Mouse (Mus musculus): ENCODE results near the gene Mtmr11. TPM values are rescaled to one million over a fixed set of nuclear protein-coding genes. Genes with fewer than 3 reads are reported as not detected.
"Not testable (repeated sequence)": the region's sequence is repeated elsewhere in the genome, so short reads cannot be mapped to it uniquely, and the experiment has no call there.

Mtmr11 gene
- polyA plus RNA-seq, 1 experiment from 2014 or later: 16.0 TPM

DNA sequence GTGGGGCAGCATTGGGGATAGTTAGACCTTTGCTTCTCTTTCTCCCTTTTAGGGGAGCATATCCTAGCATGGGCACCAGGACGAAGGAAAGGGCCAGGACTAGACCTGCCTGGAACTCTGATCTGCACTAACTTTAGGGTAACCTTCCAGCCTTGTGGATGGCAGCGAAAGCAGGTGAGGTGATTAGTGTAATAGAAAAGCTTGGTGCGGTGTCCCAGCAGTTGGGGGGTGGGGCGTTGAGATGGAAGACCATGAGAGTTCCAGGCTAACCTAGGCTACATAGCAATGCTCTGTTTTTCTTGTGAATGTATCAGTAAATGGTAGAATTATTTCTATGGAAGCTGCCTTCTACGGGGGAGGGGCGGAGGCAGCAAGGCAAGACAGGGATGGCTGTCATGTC lies 1.2 kb downstream of the Mtmr11 start:
- WGBS: 85% methylated on average over 6 of the region's 6 CpGs

DNA sequence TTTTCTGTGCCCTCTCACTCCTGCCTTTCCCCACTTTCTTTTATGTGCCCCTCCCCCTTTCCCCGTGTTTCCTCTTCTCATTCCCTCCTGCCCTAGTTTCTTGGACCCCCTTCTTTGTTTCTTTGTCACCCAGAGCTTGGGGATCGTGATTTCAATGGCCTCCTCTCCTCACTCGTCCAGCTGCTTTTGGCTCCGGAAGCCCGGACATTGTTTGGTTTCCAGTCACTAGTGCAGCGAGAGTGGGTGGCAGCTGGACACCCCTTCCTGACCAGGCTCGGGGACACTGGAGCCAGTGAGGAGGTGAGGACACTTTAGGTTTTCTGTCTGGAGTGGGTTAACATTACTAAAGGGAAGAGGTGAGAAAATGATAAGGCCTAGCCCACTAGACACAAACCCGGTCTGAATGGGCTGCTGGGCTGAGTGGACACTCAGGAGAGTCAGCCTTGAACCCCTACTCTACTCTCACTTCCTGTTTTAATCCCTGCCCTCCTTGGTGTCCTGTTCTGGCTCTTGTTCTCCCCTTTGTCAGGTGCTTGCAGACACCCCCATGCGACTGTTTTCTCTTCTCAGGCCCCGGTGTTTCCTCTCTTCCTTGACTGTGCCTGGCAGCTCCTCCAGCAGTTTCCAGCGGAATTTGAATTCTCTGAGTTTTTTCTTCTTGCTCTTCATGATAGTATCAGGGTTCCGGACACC lies 6.8 kb downstream of the Mtmr11 start:
- Histone ChIP-seq H3K27ac (ENCODE audit: low read depth, low read length) (no peak overlapping the region), H3K27me3 (ENCODE audit: control insufficient read depth, insufficient read depth, low read length) (no peaks in the 10 kb centered on the region), H3K36me3 (ENCODE audit: control insufficient read depth, insufficient read depth, low read length) (no peaks in the 10 kb centered on the region), H3K4me3 (ENCODE audit: low read depth, low read length) (no peak overlapping the region), H3K4me2 (replicated peaks; ENCODE audit: low read depth, low read length) (no peak overlapping the region), H3K9me3 (ENCODE audit: control insufficient read depth, low read length) (no peaks in the 10 kb centered on the region), H3K4me1 (replicated peaks; ENCODE audit: control insufficient read depth, insufficient read depth, low read length) (0 out of 2 replicates have a peak, but pooled peaks cover 2% of the 10 kb centered on the region), H3K9ac (ENCODE audit: low read depth, low read length) (no peak overlapping the region)
- ATAC-seq (ENCODE audit: low FRiP score) (no peak), DNase-seq (ENCODE audit: low spot score) (no peak)
- 75% methylated on average over 12 of the region's 12 CpGs for WGBS

More for the DNA sequence above, 1.2 kb downstream of the Mtmr11 start:
- H3K9ac ChIP-seq (ENCODE audit: low read depth, low read length): no peak overlapping the region
- ATAC-seq (ENCODE audit: low FRiP score) (no peak), DNase-seq (ENCODE audit: low spot score) (no peak)
- H3K27ac ChIP-seq (ENCODE audit: low read depth, low read length): no peak overlapping the region
- no peaks in the 10 kb centered on the region for H3K9me3 ChIP-seq (ENCODE audit: control insufficient read depth, low read length)
- no peak overlapping the region for H3K4me3 ChIP-seq (ENCODE audit: low read depth, low read length)
- H3K36me3 ChIP-seq (ENCODE audit: control insufficient read depth, insufficient read depth, low read length): no peaks in the 10 kb centered on the region
- no peak overlapping the region for H3K4me2 ChIP-seq (replicated peaks; ENCODE audit: low read depth, low read length)
- peaks cover 8% of the 10 kb centered on the region; the same call in 1 of the 2 replicates for H3K4me1 ChIP-seq (replicated peaks; ENCODE audit: control insufficient read depth, insufficient read depth, low read length)
- H3K27me3 ChIP-seq (ENCODE audit: control insufficient read depth, insufficient read depth, low read length): peaks cover 3% of the 10 kb centered on the region; the same call in 1 of the 2 replicates

DNA sequence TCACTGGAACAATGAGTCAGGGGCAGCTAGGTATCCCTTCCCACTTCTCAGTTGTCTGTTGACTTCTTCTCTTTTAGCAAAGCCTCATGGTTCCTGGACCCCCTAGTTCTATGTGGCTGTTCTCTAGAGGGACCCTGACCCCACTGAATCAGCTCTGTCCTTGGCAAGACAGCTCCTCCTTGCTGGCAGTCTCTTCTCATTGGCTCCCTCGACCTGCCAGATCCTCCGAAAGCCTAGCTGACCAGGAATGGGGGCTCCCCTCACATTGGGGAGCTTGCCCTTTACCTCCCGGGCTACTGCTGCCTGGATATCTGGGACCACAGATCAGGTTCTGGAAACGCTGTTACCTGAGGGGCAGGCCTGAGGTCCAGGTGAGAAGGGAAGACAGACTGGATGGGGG lies 8.5 kb downstream of the Mtmr11 start:
- no peak overlapping the region for H3K9ac ChIP-seq (ENCODE audit: low read depth, low read length)
- H3K27me3 ChIP-seq (ENCODE audit: control insufficient read depth, insufficient read depth, low read length): no peaks in the 10 kb centered on the region
- H3K4me2 ChIP-seq (replicated peaks; ENCODE audit: low read depth, low read length): no peak overlapping the region
- no peak for ATAC-seq (ENCODE audit: low FRiP score)
- no peak overlapping the region for H3K4me3 ChIP-seq (ENCODE audit: low read depth, low read length)
- peaks cover 4% of the 10 kb centered on the region; the same call in 1 of the 2 replicates for H3K4me1 ChIP-seq (replicated peaks; ENCODE audit: control insufficient read depth, insufficient read depth, low read length)
- H3K9me3 ChIP-seq (ENCODE audit: control insufficient read depth, low read length): no peaks in the 10 kb centered on the region
- DNase-seq (ENCODE audit: low spot score): no peak
- peaks cover 5% of the 10 kb centered on the region; the same call in 1 of the 2 replicates for H3K36me3 ChIP-seq (ENCODE audit: control insufficient read depth, insufficient read depth, low read length)
- H3K27ac ChIP-seq (ENCODE audit: low read depth, low read length): no peak overlapping the region
- WGBS: 90% methylated on average over 4 of the region's 4 CpGs

DNA sequence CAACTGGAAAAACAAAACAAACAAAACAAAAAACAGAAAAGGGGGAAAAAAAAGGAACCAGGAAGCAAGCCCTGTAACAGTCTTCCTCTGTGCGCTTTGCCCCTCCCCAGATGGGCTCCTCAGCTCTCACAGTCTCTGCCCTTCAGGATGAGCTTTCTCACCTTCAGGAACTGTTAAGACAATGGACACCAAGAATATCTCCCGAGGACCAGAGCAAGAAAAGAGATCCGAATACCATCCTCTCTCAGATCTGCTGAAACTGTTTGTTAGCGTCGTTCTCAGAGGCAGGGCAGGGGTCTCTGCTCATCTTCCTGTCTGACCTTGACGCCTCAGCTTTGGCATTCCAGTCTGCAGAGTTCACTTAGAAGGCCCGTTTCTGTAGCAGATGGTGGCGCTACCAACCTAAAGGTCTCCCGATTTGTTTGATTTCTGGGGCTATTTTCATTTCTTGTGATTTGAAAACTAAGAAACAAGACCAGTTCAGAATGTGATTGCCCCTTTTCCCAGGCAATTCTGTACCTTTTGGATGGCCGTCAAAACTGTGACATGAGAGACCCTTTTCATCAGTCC lies 9.3 kb downstream of the Mtmr11 start:
- DNase-seq (ENCODE audit: low spot score) (no peak), ATAC-seq (ENCODE audit: low FRiP score) (no peak)
- Histone ChIP-seq H3K4me2 (replicated peaks; ENCODE audit: low read depth, low read length) (peak overlapping the region; percentile 76), H3K4me1 (replicated peaks; ENCODE audit: control insufficient read depth, insufficient read depth, low read length) (peaks cover 4% of the 10 kb centered on the region; the same call in 1 of the 2 replicates), H3K36me3 (ENCODE audit: control insufficient read depth, insufficient read depth, low read length) (peaks cover 6% of the 10 kb centered on the region; the same call in 1 of the 2 replicates), H3K27ac (ENCODE audit: low read depth, low read length) (0 out of 2 replicates have a peak overlapping the region, but pooled peaks have one; percentile 97), H3K9me3 (ENCODE audit: control insufficient read depth, low read length) (no peaks in the 10 kb centered on the region), H3K4me3 (ENCODE audit: low read depth, low read length) (peak overlapping the region; percentile 93), H3K9ac (ENCODE audit: low read depth, low read length) (peak overlapping the region; percentile 94; the same call in 1 of the 2 replicates), H3K27me3 (ENCODE audit: control insufficient read depth, insufficient read depth, low read length) (no peaks in the 10 kb centered on the region)
- WGBS: 71% methylated on average over 10 of the region's 10 CpGs

DNA sequence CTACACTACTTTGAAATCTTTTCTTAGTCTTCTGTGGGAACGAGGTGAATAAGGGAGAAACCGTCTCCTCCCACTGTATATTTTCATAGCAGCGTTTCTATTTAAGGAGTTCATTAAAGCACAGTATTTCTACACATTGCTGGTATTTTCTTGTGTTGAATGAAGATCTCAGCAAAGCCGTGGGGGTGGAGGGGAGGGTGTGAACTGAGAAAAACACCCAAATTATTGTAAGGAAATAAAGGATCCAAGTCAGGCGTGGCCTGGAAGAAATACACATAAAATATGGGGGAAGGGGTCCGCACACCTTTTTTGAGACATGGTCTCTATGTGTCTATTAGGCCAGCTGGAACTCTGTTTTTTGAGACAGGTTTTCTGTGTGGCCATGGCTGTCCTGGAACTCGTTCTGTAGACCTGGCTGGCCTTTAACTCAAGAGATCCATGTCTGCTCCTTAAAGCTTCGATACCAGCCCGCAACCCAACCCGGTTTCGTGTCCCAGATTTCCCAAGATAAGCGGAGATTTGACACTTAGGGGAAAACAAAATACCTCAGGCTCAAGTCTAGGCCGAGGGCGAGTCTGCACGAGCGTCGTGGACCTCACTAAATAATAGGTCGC lies 9.9 kb downstream of the Mtmr11 start:
- peak; percentile 42 for ATAC-seq (ENCODE audit: low FRiP score)
- H3K9ac ChIP-seq (ENCODE audit: low read depth, low read length): peak overlapping the region; percentile 94
- no peaks in the 10 kb centered on the region for H3K9me3 ChIP-seq (ENCODE audit: control insufficient read depth, low read length)
- peaks cover 4% of the 10 kb centered on the region; the same call in 1 of the 2 replicates for H3K4me1 ChIP-seq (replicated peaks; ENCODE audit: control insufficient read depth, insufficient read depth, low read length)
- WGBS: 25% methylated on average over 18 of the region's 18 CpGs
- peak overlapping the region; percentile 97 for H3K27ac ChIP-seq (ENCODE audit: low read depth, low read length)
- H3K4me3 ChIP-seq (ENCODE audit: low read depth, low read length): peak overlapping the region; percentile 93
- no peak for DNase-seq (ENCODE audit: low spot score)
- H3K4me2 ChIP-seq (replicated peaks; ENCODE audit: low read depth, low read length): peak overlapping the region; percentile 76
- no peaks in the 10 kb centered on the region for H3K27me3 ChIP-seq (ENCODE audit: control insufficient read depth, insufficient read depth, low read length)
- H3K36me3 ChIP-seq (ENCODE audit: control insufficient read depth, insufficient read depth, low read length): peaks cover 9% of the 10 kb centered on the region; the same call in 1 of the 2 replicates

DNA sequence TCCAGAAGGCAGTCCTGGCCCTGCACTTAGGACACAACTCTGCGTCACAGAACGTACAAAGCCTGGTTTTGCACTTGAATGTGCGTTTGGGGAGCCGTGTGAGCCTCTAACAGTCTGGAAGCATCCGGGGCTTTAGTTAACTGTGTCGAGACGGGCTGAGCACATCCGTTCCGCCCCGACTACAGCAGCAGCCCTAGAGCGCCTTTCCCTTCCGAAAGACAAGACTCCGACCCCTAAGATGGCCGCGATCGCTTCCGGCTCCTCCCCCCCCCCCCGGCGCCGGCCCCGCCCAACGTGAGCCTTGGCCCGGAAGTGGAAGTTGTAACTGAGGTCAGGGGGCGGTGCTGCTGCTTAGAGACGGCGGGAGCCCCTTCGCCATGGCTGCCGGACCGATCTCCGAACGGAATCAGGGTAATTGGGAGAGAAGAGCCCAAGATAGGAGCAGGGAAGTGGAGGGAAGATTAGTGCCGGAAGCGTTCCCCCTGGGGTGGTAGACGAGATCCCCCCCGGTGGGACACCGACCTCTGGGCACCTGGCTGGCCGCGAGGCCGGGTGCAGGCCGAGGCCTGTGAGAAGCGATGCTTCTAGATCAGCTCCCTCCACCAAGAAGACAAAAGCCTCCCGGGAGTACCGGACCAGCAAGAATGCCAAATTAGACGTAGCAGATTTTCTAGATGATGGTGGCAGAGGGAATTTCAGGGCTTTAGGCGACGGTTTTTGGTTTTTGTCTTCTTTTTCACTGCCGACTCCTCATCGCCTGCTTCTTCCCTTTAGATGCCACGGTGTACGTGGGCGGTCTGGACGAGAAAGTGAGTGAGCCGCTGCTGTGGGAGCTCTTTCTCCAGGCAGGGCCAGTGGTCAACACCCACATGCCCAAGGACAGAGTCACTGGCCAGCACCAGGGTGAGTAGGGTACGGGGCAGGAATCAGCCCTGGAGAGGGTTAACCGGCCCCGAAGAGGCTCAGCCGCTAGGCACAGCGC lies 10.7 kb downstream of the Mtmr11 start, which contains the start of gene Sf3b4:
Gene Sf3b4 (plus strand): TSS at position 136 of the 982 bp plus-strand sequence.
- Histone ChIP-seq H3K9me3 (ENCODE audit: control insufficient read depth, low read length) (no peaks in the 10 kb centered on the region), H3K9ac (ENCODE audit: low read depth, low read length) (peak within 1 kb of the TSS; percentile 94), H3K4me1 (replicated peaks; ENCODE audit: control insufficient read depth, insufficient read depth, low read length) (peaks cover 4% of the 10 kb centered on the region; the same call in 1 of the 2 replicates), H3K27ac (ENCODE audit: low read depth, low read length) (peak within 1 kb of the TSS; percentile 97), H3K36me3 (ENCODE audit: control insufficient read depth, insufficient read depth, low read length) (peaks cover 9% of the 10 kb centered on the region), H3K4me2 (replicated peaks; ENCODE audit: low read depth, low read length) (peak within 1 kb of the TSS; percentile 88), H3K4me3 (ENCODE audit: low read depth, low read length) (peak within 1 kb of the TSS; percentile 93), H3K27me3 (ENCODE audit: control insufficient read depth, insufficient read depth, low read length) (no peaks in the 10 kb centered on the region)
- ATAC-seq (ENCODE audit: low FRiP score) (peak; percentile 94), DNase-seq (ENCODE audit: low spot score) (peak; percentile 93)
- WGBS: under 1% methylated on average over 58 of the region's 58 CpGs

DNA sequence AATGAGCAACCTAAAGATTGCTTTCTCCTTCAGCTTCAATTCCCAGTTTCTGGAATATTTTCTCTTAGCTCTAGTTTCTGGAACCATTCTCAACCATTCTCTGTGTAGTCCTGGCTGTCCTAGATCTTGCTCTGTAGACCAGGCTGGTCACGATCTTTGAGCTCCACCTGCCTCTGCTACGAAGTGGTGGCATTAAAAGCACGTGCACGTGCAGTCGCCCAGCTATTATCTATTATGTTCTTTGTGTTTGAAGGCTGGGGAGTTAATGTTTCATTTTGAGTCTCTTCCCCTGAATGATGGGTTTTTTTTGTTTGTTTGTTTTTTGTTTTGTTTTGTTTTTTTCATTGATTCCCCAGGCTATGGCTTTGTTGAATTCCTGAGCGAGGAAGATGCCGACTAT lies 11.4 kb downstream of the Mtmr11 start:
- Histone ChIP-seq H3K9ac (ENCODE audit: low read depth, low read length) (peak overlapping the region; percentile 94), H3K4me2 (replicated peaks; ENCODE audit: low read depth, low read length) (peak overlapping the region; percentile 88), H3K27ac (ENCODE audit: low read depth, low read length) (no peak overlapping the region), H3K36me3 (ENCODE audit: control insufficient read depth, insufficient read depth, low read length) (peaks cover 9% of the 10 kb centered on the region), H3K4me1 (replicated peaks; ENCODE audit: control insufficient read depth, insufficient read depth, low read length) (peaks cover 4% of the 10 kb centered on the region; the same call in 1 of the 2 replicates), H3K27me3 (ENCODE audit: control insufficient read depth, insufficient read depth, low read length) (no peaks in the 10 kb centered on the region), H3K9me3 (ENCODE audit: control insufficient read depth, low read length) (no peaks in the 10 kb centered on the region), H3K4me3 (ENCODE audit: low read depth, low read length) (peak overlapping the region; percentile 93)
- DNase-seq (ENCODE audit: low spot score) (no peak), ATAC-seq (ENCODE audit: low FRiP score) (no peak)
- WGBS: 40% methylated on average over 7 of the region's 7 CpGs

DNA sequence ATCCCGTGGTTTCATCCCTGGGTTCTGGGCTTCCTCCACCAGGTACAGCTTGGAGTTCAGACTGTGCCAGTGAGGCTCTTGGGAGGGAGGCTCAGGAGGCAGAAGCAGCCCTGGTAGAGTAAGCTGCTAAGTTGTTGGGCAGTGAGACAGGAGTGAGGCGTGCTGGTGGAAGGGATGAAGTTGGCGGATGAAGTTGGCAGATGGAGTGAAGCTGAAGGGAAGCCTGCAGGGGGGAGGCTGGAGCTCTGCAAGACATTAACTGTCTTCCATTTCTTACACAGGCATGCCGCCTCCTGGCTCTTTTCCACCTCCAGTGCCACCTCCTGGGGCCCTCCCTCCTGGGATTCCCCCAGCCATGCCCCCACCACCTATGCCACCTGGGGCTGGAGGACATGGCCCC lies 12.2 kb downstream of the Mtmr11 start:
- not testable (repeated sequence) for H3K9me3 ChIP-seq (ENCODE audit: control insufficient read depth, low read length); H3K4me3 ChIP-seq (ENCODE audit: low read depth, low read length); H3K36me3 ChIP-seq (ENCODE audit: control insufficient read depth, insufficient read depth, low read length); H3K9ac ChIP-seq (ENCODE audit: low read depth, low read length); DNase-seq (ENCODE audit: low spot score); H3K4me2 ChIP-seq (replicated peaks; ENCODE audit: low read depth, low read length); H3K27me3 ChIP-seq (ENCODE audit: control insufficient read depth, insufficient read depth, low read length); H3K4me1 ChIP-seq (replicated peaks; ENCODE audit: control insufficient read depth, insufficient read depth, low read length); H3K27ac ChIP-seq (ENCODE audit: low read depth, low read length); ATAC-seq (ENCODE audit: low FRiP score)
- WGBS: 86% methylated on average over 4 of the region's 4 CpGs

All from hindbrain, embryonic 11.5 days (tissue).